Mouse (Mus musculus) stomach, embryonic 15.5 days (tissue): ENCODE results near the gene Auh. TPM values are rescaled to one million over a fixed set of nuclear protein-coding genes. Genes with fewer than 3 reads are reported as not detected.

Source experiments
- ATAC-seq: fragments of 200-750 bp; cut with Nextera tagmentation; 2 replicates; pipeline ENCODE4 v1.8.0; 2017; ENCODE audit warnings: low read depth, moderate number of reproducible peaks, moderate TSS enrichment; ENCODE audit not compliant: insufficient read depth, low FRiP score
- H3K27ac ChIP-seq: fragments of 300-500 bp; sonication (generic); 2 replicates; pipeline ENCODE4 v1.5.1; 2015; ENCODE audit warnings: mild to moderate bottlenecking, inconsistent platforms
- H3K27me3 ChIP-seq: fragments of 300-500 bp; sonication (generic); replicated peaks from 2 replicates; pipeline ENCODE4 v1.6.1; 2015; ENCODE audit warnings: inconsistent platforms
- H3K36me3 ChIP-seq: fragments of 300-500 bp; sonication (generic); 2 replicates; pipeline ENCODE4 v1.6.1; 2015; ENCODE audit warnings: inconsistent platforms
- H3K4me1 ChIP-seq: fragments of 300-500 bp; sonication (generic); 2 replicates; pipeline ENCODE4 v1.6.1; 2015; ENCODE audit warnings: inconsistent platforms
- H3K4me2 ChIP-seq: fragments of 300-500 bp; sonication (generic); 2 replicates; pipeline ENCODE4 v1.6.1; 2015; ENCODE audit warnings: mild to moderate bottlenecking, inconsistent platforms
- H3K4me3 ChIP-seq: fragments of 300-500 bp; sonication (generic); replicated peaks from 2 replicates; pipeline ENCODE4 v1.5.1; 2015; ENCODE audit warnings: inconsistent platforms
- H3K9ac ChIP-seq: fragments of 300-500 bp; sonication (generic); 2 replicates; pipeline ENCODE4 v1.6.1; 2015; ENCODE audit warnings: inconsistent platforms
- H3K9me3 ChIP-seq: fragments of 300-500 bp; sonication (generic); 2 replicates; pipeline ENCODE4 v1.6.1; 2016; ENCODE audit warnings: inconsistent platforms
- WGBS: fragments of 180-500 bp; shearing (Covaris S2); methylation state at CpG from one replicate; pipeline ENCODE4 v1.1.7; 2015; 5-methylcytosine and 5-hydroxymethylcytosine counted together
- polyA plus RNA-seq: library from polyadenylated mRNA; unstranded; fragments of >200 nt; fragmentation: Nextera tagmentation; extraction: Ambion mirVana; gene quantifications from 2 replicates; pipeline ENCODE4 v1.2.1, GENCODE M21; 2015

The Auh gene
- polyA plus RNA-seq: 43.9 and 44.4 TPM in 2 replicates

DNA sequence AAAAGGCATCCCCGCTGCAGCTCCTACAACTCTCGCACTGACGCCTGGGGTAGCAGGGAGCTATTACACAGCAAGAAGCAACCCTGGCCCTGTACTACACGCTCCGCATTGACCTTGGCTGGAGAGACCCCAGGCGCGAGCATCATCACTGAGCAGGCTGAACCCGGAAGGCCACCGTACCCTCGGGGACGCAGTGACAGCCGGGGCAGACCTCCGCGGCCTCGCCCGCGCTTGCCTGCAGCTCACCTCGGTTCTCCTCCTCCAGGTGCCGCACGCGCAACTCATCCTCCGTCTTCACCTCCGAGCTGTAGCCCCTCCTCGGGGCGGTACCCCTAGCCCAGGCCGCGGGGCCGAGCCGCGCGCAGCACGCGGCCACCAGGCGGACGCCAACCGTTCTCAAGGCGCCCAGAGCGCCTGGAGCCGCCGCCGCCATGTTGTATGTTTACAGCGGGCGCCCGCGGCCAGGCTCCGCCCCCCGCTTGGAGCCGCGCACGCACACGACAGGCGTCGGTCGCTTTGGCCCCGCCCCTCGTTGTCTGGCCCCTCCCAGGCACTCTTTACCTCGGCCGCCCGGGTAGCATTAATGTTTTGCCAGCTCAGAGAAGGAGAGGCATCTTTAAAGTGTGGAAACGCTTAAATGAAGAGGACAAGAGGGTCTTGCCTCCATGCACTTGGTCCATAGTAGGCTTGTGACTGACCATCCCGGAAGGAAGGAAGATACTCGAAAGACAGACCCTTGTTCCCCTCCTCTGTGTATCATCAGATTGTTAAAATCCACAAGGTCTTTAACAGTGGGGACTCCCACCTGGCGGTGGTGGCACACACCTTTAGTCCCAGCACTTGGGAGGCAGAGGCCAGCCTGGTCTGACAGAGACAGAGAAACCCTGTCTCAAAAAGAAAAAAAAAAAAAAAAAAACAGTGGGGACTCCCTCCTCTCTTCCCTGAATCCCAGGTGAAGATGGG, at the start of gene Auh:
Gene Auh (minus strand): TSS at position 473 of the 963 bp plus-strand sequence.
- H3K36me3 ChIP-seq: no peaks in the 10 kb centered on the region
- ATAC-seq: peak; percentile 96
- no peaks in the 10 kb centered on the region for H3K27me3 ChIP-seq
- peak within 1 kb of the TSS; percentile 80 for H3K4me3 ChIP-seq
- no peaks in the 10 kb centered on the region for H3K9me3 ChIP-seq
- H3K27ac ChIP-seq: peak within 1 kb of the TSS; percentile 85
- H3K9ac ChIP-seq: peak within 1 kb of the TSS; percentile 49
- H3K4me1 ChIP-seq: peaks cover 14% of the 10 kb centered on the region
- peak within 1 kb of the TSS; percentile 69 for H3K4me2 ChIP-seq
- under 1% methylated on average over 63 of the region's 63 CpGs for WGBS

GRCm38 (mm10) chr13:52978321-52978981, 49.0 kb upstream of the Auh start:
- ATAC-seq: 0 out of 2 replicates have a peak, but pooled peaks have one; percentile 23
- Histone ChIP-seq H3K27me3 (no peaks in the 10 kb centered on the region), H3K4me2 (peak overlapping the region; percentile 93), H3K4me3 (peak overlapping the region; percentile 63), H3K9ac (peak overlapping the region; percentile 38), H3K27ac (peak overlapping the region; percentile 70), H3K9me3 (no peaks in the 10 kb centered on the region), H3K4me1 (peaks cover 21% of the 10 kb centered on the region), H3K36me3 (no peaks in the 10 kb centered on the region)
- WGBS: under 1% methylated on average over 63 of the region's 64 CpGs

GRCm38 (mm10) chr13:52977757-52978156, 48.3 kb upstream of the Auh start:
- WGBS: 39% methylated on average over 4 of the region's 4 CpGs

DNA sequence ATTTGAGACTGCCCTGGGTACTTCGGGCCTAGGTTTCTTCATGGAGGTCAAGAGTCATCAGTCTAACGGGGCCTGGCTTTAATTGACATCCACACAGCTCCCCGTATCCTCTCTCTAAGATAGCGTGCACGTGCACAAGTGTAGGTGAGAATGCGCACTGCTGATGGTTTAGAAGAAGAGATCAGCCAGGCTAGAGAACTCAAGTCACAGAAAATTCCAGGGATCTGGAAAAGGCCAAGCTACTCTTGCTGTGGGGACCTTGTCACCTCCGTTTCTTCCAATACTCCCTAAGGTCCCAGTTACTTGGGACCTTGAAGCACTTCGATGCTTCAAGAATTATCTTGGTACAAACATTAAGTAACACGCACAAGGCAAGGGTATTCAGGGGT, 47.7 kb upstream of the Auh start:
- H3K4me1 ChIP-seq: peaks cover 20% of the 10 kb centered on the region
- 83% methylated on average over 9 of the region's 9 CpGs for WGBS
- no peaks in the 10 kb centered on the region for H3K36me3 ChIP-seq
- no peak overlapping the region for H3K9ac ChIP-seq
- no peak overlapping the region for H3K27ac ChIP-seq
- no peak overlapping the region for H3K4me2 ChIP-seq
- H3K4me3 ChIP-seq: no peak overlapping the region
- no peak for ATAC-seq
- H3K27me3 ChIP-seq: no peaks in the 10 kb centered on the region
- no peaks in the 10 kb centered on the region for H3K9me3 ChIP-seq

More at GRCm38 (mm10) chr13:52977757-52978156, 48.3 kb upstream of the Auh start:
- no peaks in the 10 kb centered on the region for H3K27me3 ChIP-seq
- H3K4me2 ChIP-seq: peak overlapping the region; percentile 93
- no peak overlapping the region for H3K27ac ChIP-seq
- no peaks in the 10 kb centered on the region for H3K9me3 ChIP-seq
- no peak overlapping the region for H3K9ac ChIP-seq
- no peaks in the 10 kb centered on the region for H3K36me3 ChIP-seq
- ATAC-seq: no peak
- H3K4me3 ChIP-seq: peak overlapping the region; percentile 63
- H3K4me1 ChIP-seq: peaks cover 21% of the 10 kb centered on the region

- H3K4me2 ChIP-seq: no peak overlapping the region
- WGBS: 59% methylated on average over 16 of the region's 16 CpGs
- no peak overlapping the region for H3K27ac ChIP-seq
- H3K4me3 ChIP-seq: no peak overlapping the region
- H3K4me1 ChIP-seq: peaks cover 14% of the 10 kb centered on the region
- H3K27me3 ChIP-seq: no peaks in the 10 kb centered on the region
- H3K36me3 ChIP-seq: no peaks in the 10 kb centered on the region
- H3K9ac ChIP-seq: no peak overlapping the region
- H3K9me3 ChIP-seq: no peaks in the 10 kb centered on the region
- no peak for ATAC-seq
Measured at GRCm38 (mm10) chr13:52976510-52977220, 47.2 kb upstream of the Auh start.

GRCm38 (mm10) chr13:52976130-52976509, 46.6 kb upstream of the Auh start:
- H3K4me3 ChIP-seq: no peak overlapping the region
- no peak overlapping the region for H3K27ac ChIP-seq
- H3K9ac ChIP-seq: no peak overlapping the region
- WGBS: 63% methylated on average over 8 of the region's 8 CpGs
- no peak for ATAC-seq
- no peak overlapping the region for H3K4me2 ChIP-seq
- H3K27me3 ChIP-seq: no peaks in the 10 kb centered on the region
- H3K9me3 ChIP-seq: no peaks in the 10 kb centered on the region
- H3K4me1 ChIP-seq: peaks cover 10% of the 10 kb centered on the region
- no peaks in the 10 kb centered on the region for H3K36me3 ChIP-seq

DNA sequence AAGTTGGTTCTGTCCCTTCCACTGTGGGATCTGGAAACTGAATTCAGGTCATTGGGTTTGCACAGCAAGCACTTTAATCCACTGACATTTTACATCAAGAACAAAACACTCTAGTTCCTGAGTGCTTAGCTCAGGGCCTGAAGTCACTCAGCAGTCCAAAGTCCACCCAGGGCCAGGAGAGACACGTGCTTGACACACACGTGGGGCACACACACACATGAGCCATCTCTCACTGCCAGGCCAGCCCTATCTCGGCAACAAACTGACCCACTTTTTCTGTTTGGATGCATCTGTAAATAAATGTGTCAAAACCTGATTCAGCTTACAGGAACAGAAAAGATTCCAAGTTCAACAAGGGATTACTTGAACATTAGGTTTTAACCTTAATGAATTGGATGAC, 45.2 kb upstream of the Auh start:
- 54% methylated on average over 3 of the region's 3 CpGs for WGBS
- Histone ChIP-seq H3K4me2 (no peak overlapping the region), H3K36me3 (no peaks in the 10 kb centered on the region), H3K4me3 (no peak overlapping the region), H3K9ac (no peak overlapping the region), H3K27ac (no peak overlapping the region), H3K9me3 (no peaks in the 10 kb centered on the region), H3K4me1 (peaks cover 10% of the 10 kb centered on the region), H3K27me3 (no peaks in the 10 kb centered on the region)
- no peak for ATAC-seq

- Histone ChIP-seq H3K36me3 (peaks cover 5% of the 10 kb centered on the region; the same call in 1 of the 2 replicates), H3K4me1 (peaks cover 8% of the 10 kb centered on the region), H3K27me3 (no peaks in the 10 kb centered on the region), H3K4me3 (no peak overlapping the region), H3K9me3 (no peaks in the 10 kb centered on the region), H3K27ac (no peak overlapping the region), H3K4me2 (no peak overlapping the region), H3K9ac (no peak overlapping the region)
- ATAC-seq: no peak
- 92% methylated on average over 10 of the region's 10 CpGs for WGBS
Measured at GRCm38 (mm10) chr13:52973427-52973826, 43.9 kb upstream of the Auh start.

GRCm38 (mm10) chr13:52972626-52973025, 43.1 kb upstream of the Auh start:
- Histone ChIP-seq H3K27ac (no peak overlapping the region), H3K9ac (no peak overlapping the region), H3K4me1 (peaks cover 2% of the 10 kb centered on the region), H3K4me2 (no peak overlapping the region), H3K36me3 (peaks cover 12% of the 10 kb centered on the region), H3K9me3 (no peaks in the 10 kb centered on the region), H3K27me3 (no peaks in the 10 kb centered on the region), H3K4me3 (no peak overlapping the region)
- no peak for ATAC-seq
- WGBS: 88% methylated on average over 3 of the region's 3 CpGs

- Histone ChIP-seq H3K27ac (no peak overlapping the region), H3K9ac (no peak overlapping the region), H3K4me3 (no peak overlapping the region), H3K4me1 (no peaks in the 10 kb centered on the region), H3K4me2 (no peak overlapping the region), H3K36me3 (peaks cover 28% of the 10 kb centered on the region), H3K9me3 (no peaks in the 10 kb centered on the region), H3K27me3 (no peaks in the 10 kb centered on the region)
- ATAC-seq: no peak
- WGBS: 82% methylated on average over 6 of the region's 6 CpGs
Measured at GRCm38 (mm10) chr13:52970876-52971275, 41.4 kb upstream of the Auh start.

DNA sequence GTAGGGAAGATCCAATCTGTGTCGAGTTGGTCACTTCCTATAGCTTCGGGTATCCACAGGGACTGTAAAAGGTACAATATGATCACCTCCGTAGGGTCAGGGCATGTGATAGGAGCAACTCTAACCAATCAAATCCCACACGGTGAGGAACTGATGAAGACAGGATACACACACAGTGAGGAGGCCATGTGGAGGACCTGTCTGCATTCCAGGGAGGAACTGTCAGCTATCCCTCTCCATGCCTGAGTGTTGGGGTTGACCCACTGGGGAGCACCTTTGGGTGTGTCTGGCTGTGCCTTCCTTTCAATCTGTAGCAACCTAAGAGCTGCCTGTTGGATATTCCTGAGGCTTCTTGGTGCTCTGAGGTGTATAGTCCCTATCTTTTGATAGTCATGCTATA, 33.4 kb upstream of the Auh start:
- WGBS: 89% methylated on average over 4 of the region's 4 CpGs
- Histone ChIP-seq H3K27ac (no peak overlapping the region), H3K27me3 (no peaks in the 10 kb centered on the region), H3K9me3 (no peaks in the 10 kb centered on the region), H3K9ac (no peak overlapping the region), H3K4me3 (no peak overlapping the region), H3K4me1 (no peaks in the 10 kb centered on the region), H3K36me3 (peaks cover 27% of the 10 kb centered on the region), H3K4me2 (no peak overlapping the region)
- ATAC-seq: no peak
